Mouse (Mus musculus) common myeloid progenitor, adult 5-6 weeks (primary cell): ENCODE data around the gene Fam83b. TPM values are rescaled to one million over a fixed set of nuclear protein-coding genes. Genes with fewer than 3 reads are reported as not detected.

ENCODE experiments used
- ATAC-seq: replicated peaks from 2 replicates; pipeline ENCODE4 v1.8.0; 2016; ENCODE audit warnings: low read depth, mild to moderate bottlenecking, moderate TSS enrichment, inconsistent platforms; ENCODE audit not compliant: poor library complexity, severe bottlenecking
- total RNA-seq: library from RNA; stranded (forward); fragments of 200-1000, 187-1606 nt; gene quantifications from 2 replicates; pipeline ENCODE4 v1.2.3, GENCODE M21; 2017

Gene Fam83b
- not detected in 2 replicates for total RNA-seq

GRCm38 (mm10) chr9:76566515-76567280 is at the start of gene Fam83b:
Fam83b (minus strand) TSS chr9:76567116.
- peak; percentile 68 for ATAC-seq

GRCm38 (mm10) chr9:76614165-76614564 is 47.2 kb upstream of the Fam83b start:
- no peak for ATAC-seq

- no peak for ATAC-seq
Observed at GRCm38 (mm10) chr9:76603744-76604143, 36.8 kb upstream of the Fam83b start.

GRCm38 (mm10) chr9:76602874-76603273 is 36.0 kb upstream of the Fam83b start:
- no peak for ATAC-seq

- no peak for ATAC-seq
Observed at GRCm38 (mm10) chr9:76597395-76597794, 30.5 kb upstream of the Fam83b start.

GRCm38 (mm10) chr9:76593841-76594240 is 26.9 kb upstream of the Fam83b start:
- no peak for ATAC-seq

GRCm38 (mm10) chr9:76583943-76584342 is 17.0 kb upstream of the Fam83b start:
- ATAC-seq, result no peak

GRCm38 (mm10) chr9:76581966-76582365 is 15.1 kb upstream of the Fam83b start:
- no peak for ATAC-seq

- no peak for ATAC-seq
Observed at GRCm38 (mm10) chr9:76567281-76567655, 352 bp upstream of the Fam83b start.

- no peak for ATAC-seq
Observed at GRCm38 (mm10) chr9:76565656-76566055, 1.3 kb downstream of the Fam83b start.

- ATAC-seq, result no peak
Observed at GRCm38 (mm10) chr9:76564071-76564470, 2.8 kb downstream of the Fam83b start.

GRCm38 (mm10) chr9:76562794-76563193 is 4.1 kb downstream of the Fam83b start:
- ATAC-seq, result no peak

GRCm38 (mm10) chr9:76559240-76559639 is 7.7 kb downstream of the Fam83b start:
- peak; percentile 73 for ATAC-seq

- ATAC-seq, result no peak
Observed at GRCm38 (mm10) chr9:76553758-76554157, 13.2 kb downstream of the Fam83b start.

- no peak for ATAC-seq
Observed at GRCm38 (mm10) chr9:76553115-76553514, 13.8 kb downstream of the Fam83b start.

GRCm38 (mm10) chr9:76546714-76547113 is 20.2 kb downstream of the Fam83b start:
- ATAC-seq, result no peak

- ATAC-seq, result peak; percentile 31; the same call in 1 of the 2 replicates
Observed at GRCm38 (mm10) chr9:76540684-76541083, 26.2 kb downstream of the Fam83b start.

GRCm38 (mm10) chr9:76539953-76540621 is 26.8 kb downstream of the Fam83b start:
- peak; percentile 94 for ATAC-seq

- ATAC-seq, result no peak
Observed at GRCm38 (mm10) chr9:76539271-76539670, 27.6 kb downstream of the Fam83b start.

GRCm38 (mm10) chr9:76536032-76536431 is 30.9 kb downstream of the Fam83b start:
- no peak for ATAC-seq

GRCm38 (mm10) chr9:76532403-76532802 is 34.5 kb downstream of the Fam83b start:
- ATAC-seq, result no peak

GRCm38 (mm10) chr9:76531368-76531767 is 35.5 kb downstream of the Fam83b start:
- no peak for ATAC-seq
